Mouse (Mus musculus): ENCODE results near the gene Kremen2. TPM values are rescaled to one million over a fixed set of nuclear protein-coding genes. Genes with fewer than 3 reads are reported as not detected.

Kremen2 gene
- 0.74 and 0.90 TPM in 2 replicates for polyA plus RNA-seq (2014; fragmentation: Nextera tagmentation; extraction: Ambion mirVana)

DNA sequence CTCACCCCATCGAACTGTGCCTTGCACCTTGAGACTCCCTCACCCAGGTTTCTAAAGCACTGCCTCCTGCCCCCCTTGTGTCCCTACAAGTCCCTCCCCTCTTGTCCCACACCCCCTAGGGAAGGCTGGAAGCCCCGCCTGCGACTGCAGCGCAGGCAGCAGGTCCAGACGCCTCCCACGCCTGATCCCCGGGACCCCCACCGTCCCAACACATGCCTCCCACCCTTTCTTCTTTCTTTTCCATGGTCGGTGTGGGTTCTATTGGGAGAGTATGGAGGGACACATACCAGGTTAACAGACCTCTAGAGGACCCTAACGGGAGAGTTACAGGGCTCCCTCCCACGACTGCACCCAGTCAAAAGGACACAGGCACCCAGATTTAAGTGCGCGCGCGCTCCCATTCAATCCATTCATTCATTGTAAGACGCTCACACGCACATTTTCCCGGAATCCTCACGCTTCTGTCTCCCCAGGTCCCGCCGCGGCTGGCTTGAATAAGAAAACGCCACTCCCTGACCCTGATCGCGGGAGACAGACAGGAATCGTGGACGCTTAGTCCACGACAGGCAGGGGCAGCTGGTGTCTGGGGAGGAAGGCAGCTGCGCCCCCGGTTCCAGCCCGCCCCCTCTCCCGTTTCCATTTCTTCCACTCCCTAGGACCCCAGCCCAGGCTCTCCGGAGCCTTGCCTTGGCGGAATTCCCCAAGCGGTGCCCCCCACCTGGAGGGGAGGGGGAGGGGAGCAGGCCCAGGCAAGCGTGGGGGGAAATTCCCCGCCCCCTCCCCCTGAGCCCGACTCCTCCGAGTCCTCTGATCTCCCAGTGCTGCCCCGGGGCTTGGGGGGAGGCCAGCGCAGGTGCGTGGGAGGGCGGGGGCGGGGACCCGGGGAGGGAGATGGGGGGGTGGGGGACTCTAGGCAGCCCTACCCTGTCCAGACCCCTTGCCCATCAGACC is at the start of gene Kremen2:
Gene Kremen2, minus strand, starts transcription at position 533 of the 951 bp plus-strand sequence.
- Histone ChIP-seq H3K4me1 (replicated peaks; ENCODE audit: control insufficient read depth, insufficient read depth, low read length) (peaks cover 20% of the 10 kb centered on the region), H3K27me3 (ENCODE audit: control insufficient read depth, insufficient read depth, low read length) (peaks cover 69% of the 10 kb centered on the region), H3K9me3 (ENCODE audit: control insufficient read depth, low read length) (no peaks in the 10 kb centered on the region), H3K4me2 (replicated peaks) (peak within 1 kb of the TSS; percentile 65), H3K9ac (peak within 1 kb of the TSS; percentile 56), H3K36me3 (replicated peaks; ENCODE audit: control insufficient read depth, insufficient read depth) (no peaks in the 10 kb centered on the region), H3K4me3 (replicated peaks; ENCODE audit: low read length) (peak within 1 kb of the TSS; percentile 35), H3K27ac (no peak within 1 kb of the TSS)
- DNase-seq (ENCODE audit: low spot score) (peak; percentile 49), ATAC-seq (ENCODE audit: low FRiP score) (no peak)
- under 1% methylated on average over 35 of the region's 45 CpGs for WGBS

DNA sequence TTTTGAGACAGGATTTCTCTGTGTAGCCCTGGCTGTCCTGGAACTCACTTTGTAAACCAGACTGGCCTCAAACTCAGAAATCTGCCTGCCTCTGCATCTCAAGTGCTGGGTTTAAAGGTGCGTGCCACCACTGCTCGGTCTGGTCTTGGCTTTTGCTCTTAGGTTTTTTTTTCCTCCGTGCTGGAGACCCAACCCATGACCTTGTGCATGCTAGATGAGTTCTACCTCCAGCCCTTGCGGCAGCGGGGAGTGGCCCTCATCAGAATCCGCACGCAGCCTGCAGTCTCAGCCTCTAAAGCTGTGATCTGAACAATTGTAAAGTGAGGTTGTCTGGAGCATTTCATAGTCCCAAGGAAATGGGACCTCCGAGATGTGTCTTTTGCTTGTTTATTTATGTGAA is 49.7 kb upstream of the Kremen2 start:
- 94% methylated on average over 8 of the region's 8 CpGs for WGBS
- H3K27me3 ChIP-seq (ENCODE audit: control insufficient read depth, insufficient read depth, low read length): no peaks in the 10 kb centered on the region
- no peak overlapping the region for H3K9ac ChIP-seq
- no peak overlapping the region for H3K4me3 ChIP-seq (replicated peaks; ENCODE audit: low read length)
- no peak overlapping the region for H3K4me2 ChIP-seq (replicated peaks)
- H3K36me3 ChIP-seq (replicated peaks; ENCODE audit: control insufficient read depth, insufficient read depth): peaks cover 13% of the 10 kb centered on the region
- ATAC-seq (ENCODE audit: low FRiP score) (no peak), DNase-seq (ENCODE audit: low spot score) (no peak)
- H3K4me1 ChIP-seq (replicated peaks; ENCODE audit: control insufficient read depth, insufficient read depth, low read length): peaks cover 19% of the 10 kb centered on the region
- no peak overlapping the region for H3K27ac ChIP-seq
- no peaks in the 10 kb centered on the region for H3K9me3 ChIP-seq (ENCODE audit: control insufficient read depth, low read length)

DNA sequence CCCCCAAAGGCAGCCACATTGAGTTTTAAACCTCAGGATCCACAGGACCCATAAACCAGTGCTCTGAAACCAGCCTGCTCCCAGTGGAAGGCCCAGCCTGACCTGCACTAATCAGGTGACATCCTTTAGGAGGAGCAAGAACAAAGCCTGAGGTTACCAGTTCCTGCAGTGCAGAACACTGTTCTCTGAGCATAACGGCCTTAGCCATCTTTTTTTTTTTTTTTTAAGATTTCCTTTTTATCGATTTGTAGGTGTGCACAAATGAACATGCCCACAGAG is 45.4 kb upstream of the Kremen2 start:
- Histone ChIP-seq H3K9ac (peak overlapping the region; percentile 77), H3K36me3 (replicated peaks; ENCODE audit: control insufficient read depth, insufficient read depth) (no peaks in the 10 kb centered on the region), H3K9me3 (ENCODE audit: control insufficient read depth, low read length) (no peaks in the 10 kb centered on the region), H3K4me3 (replicated peaks; ENCODE audit: low read length) (peak overlapping the region; percentile 35), H3K4me2 (replicated peaks) (peak overlapping the region; percentile 77), H3K4me1 (replicated peaks; ENCODE audit: control insufficient read depth, insufficient read depth, low read length) (peaks cover 29% of the 10 kb centered on the region), H3K27me3 (ENCODE audit: control insufficient read depth, insufficient read depth, low read length) (no peaks in the 10 kb centered on the region), H3K27ac (peak overlapping the region; percentile 96)
- DNase-seq (ENCODE audit: low spot score) (peak; percentile 37), ATAC-seq (ENCODE audit: low FRiP score) (no peak)
- WGBS: 45% methylated on average over 2 of the region's 2 CpGs

DNA sequence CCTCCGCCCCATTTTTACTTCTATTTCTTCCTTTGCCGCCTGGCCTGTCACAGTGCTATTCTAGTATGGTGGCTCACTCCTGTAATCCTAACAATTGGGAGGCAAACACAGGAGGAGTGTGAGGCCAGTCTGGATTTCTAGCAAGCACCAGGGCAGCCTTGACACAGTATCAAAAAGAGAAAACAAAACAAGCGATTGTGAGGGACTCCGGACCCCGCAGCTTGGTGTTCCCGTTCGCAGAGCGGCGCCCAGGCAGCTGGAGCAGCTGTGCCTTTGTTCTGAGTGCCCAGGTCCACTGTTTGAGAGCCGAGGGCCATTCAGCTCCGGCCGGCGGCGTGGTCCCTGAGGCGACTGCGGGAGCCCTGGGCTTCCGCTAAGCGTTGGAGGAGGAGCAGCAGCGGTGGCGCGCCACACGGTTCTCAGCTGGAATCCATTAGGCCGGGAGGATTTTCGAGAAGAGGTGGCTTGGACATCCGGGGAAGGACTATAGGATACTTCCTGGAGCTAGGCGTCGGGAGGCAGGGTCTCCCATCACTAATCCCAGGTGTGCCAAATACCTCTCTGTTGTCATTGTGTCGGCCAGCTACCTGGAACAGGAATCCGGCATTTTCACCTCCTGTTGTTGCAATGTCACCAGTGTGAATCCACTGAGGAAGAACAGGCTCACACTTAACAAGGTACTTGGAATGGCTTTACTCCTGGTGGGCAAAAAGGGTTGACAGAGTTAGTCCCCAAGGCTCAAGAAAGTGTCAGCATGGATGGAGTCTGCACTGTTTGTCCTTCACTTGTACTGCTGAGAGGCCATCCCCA is 44.8 kb upstream of the Kremen2 start, which contains the start of gene Srrm2:
Gene Srrm2, plus strand, starts transcription at position 264 of the 810 bp plus-strand sequence.
- Histone ChIP-seq H3K4me2 (replicated peaks) (peak within 1 kb of the TSS; percentile 77), H3K4me1 (replicated peaks; ENCODE audit: control insufficient read depth, insufficient read depth, low read length) (peaks cover 31% of the 10 kb centered on the region), H3K27me3 (ENCODE audit: control insufficient read depth, insufficient read depth, low read length) (no peaks in the 10 kb centered on the region), H3K4me3 (replicated peaks; ENCODE audit: low read length) (peak within 1 kb of the TSS; percentile 35), H3K9me3 (ENCODE audit: control insufficient read depth, low read length) (no peaks in the 10 kb centered on the region), H3K27ac (peak within 1 kb of the TSS; percentile 96), H3K9ac (peak within 1 kb of the TSS; percentile 77), H3K36me3 (replicated peaks; ENCODE audit: control insufficient read depth, insufficient read depth) (no peaks in the 10 kb centered on the region)
- peak; percentile 25; the same call in 1 of the 2 replicates for ATAC-seq (ENCODE audit: low FRiP score)
- 2% methylated on average over 29 of the region's 29 CpGs for WGBS
- DNase-seq (ENCODE audit: low spot score): peak; percentile 61

DNA sequence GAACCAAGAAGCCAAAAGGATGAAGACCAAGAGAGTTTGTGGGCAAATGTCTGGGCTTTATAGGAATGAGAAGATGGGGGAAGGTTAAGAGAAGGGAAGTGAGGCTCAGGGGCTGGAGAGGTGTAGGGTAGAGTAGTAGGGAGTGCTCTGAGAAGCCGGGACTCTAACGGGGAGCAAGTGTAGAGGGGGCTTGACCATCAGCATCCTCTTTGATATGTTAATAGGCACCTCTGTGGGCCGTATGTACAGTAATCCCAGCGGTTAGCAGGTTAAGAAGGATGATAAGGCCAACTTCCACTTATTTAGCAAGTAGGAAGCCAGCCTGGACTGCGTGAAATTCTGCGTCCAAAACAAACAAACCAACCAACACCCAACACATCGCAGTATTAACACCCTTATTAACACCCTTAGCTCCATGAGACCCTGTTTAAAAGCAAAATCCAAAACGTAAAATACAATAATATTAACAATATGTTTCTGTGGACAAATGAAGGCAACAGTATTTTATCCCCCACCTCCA is 44.2 kb upstream of the Kremen2 start:
- no peak for ATAC-seq (ENCODE audit: low FRiP score)
- H3K4me2 ChIP-seq (replicated peaks): peak overlapping the region; percentile 77
- H3K36me3 ChIP-seq (replicated peaks; ENCODE audit: control insufficient read depth, insufficient read depth): no peaks in the 10 kb centered on the region
- peak overlapping the region; percentile 35 for H3K4me3 ChIP-seq (replicated peaks; ENCODE audit: low read length)
- peak overlapping the region; percentile 96 for H3K27ac ChIP-seq
- H3K9me3 ChIP-seq (ENCODE audit: control insufficient read depth, low read length): no peaks in the 10 kb centered on the region
- no peak for DNase-seq (ENCODE audit: low spot score)
- WGBS: 7% methylated on average over 8 of the region's 8 CpGs
- H3K27me3 ChIP-seq (ENCODE audit: control insufficient read depth, insufficient read depth, low read length): no peaks in the 10 kb centered on the region
- peak overlapping the region; percentile 77 for H3K9ac ChIP-seq
- H3K4me1 ChIP-seq (replicated peaks; ENCODE audit: control insufficient read depth, insufficient read depth, low read length): peaks cover 37% of the 10 kb centered on the region

DNA sequence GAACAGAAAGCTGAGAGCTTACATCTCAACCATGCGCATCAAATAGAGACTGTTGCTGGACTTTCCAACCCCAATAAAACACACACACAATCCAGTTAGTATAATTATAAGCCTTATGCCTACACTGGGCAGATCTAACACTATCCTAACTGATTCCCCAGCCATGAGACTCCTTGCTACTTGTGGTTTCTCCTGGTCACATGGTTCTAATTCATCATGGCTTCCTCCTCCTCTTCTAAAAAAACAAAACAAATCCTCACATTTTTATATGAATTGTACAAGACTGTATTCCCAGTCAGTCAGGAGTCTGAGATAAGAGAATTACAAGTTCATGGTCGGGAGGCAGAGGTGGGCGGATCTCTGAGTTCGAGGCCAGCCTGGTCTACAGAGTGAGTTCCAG is 43.3 kb upstream of the Kremen2 start:
- no peak overlapping the region for H3K4me2 ChIP-seq (replicated peaks)
- no peaks in the 10 kb centered on the region for H3K27me3 ChIP-seq (ENCODE audit: control insufficient read depth, insufficient read depth, low read length)
- no peaks in the 10 kb centered on the region for H3K36me3 ChIP-seq (replicated peaks; ENCODE audit: control insufficient read depth, insufficient read depth)
- WGBS: 92% methylated on average over 4 of the region's 4 CpGs
- DNase-seq (ENCODE audit: low spot score) (no peak), ATAC-seq (ENCODE audit: low FRiP score) (no peak)
- H3K27ac ChIP-seq: no peak overlapping the region
- H3K9ac ChIP-seq: no peak overlapping the region
- peaks cover 37% of the 10 kb centered on the region for H3K4me1 ChIP-seq (replicated peaks; ENCODE audit: control insufficient read depth, insufficient read depth, low read length)
- no peak overlapping the region for H3K4me3 ChIP-seq (replicated peaks; ENCODE audit: low read length)
- H3K9me3 ChIP-seq (ENCODE audit: control insufficient read depth, low read length): no peaks in the 10 kb centered on the region

DNA sequence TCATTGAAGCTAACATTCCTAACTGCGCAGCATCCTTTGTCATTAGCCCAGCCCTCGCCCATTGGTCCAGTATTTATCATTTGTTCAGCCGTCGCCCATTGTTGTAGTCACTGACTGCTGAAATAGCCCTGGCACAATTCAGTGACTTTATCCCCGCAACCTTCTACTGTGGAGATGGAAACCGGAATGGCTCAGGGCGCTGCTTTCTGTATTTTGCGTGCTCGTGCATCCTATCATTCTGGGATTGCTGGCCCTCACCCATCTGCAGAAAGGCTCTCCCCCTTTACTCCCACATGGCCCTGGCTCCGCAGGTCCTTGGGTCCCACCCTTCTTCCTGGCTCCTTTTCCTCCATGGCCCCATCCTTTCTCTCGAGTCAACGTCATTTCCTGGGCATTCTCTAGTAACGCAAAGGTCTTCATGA is 40.9 kb upstream of the Kremen2 start:
- peaks cover 30% of the 10 kb centered on the region for H3K4me1 ChIP-seq (replicated peaks; ENCODE audit: control insufficient read depth, insufficient read depth, low read length)
- H3K36me3 ChIP-seq (replicated peaks; ENCODE audit: control insufficient read depth, insufficient read depth): no peaks in the 10 kb centered on the region
- peak overlapping the region; percentile 90 for H3K9ac ChIP-seq
- H3K4me3 ChIP-seq (replicated peaks; ENCODE audit: low read length): peak overlapping the region; percentile 75
- peak overlapping the region; percentile 96 for H3K27ac ChIP-seq
- peak overlapping the region; percentile 84 for H3K4me2 ChIP-seq (replicated peaks)
- 8% methylated on average over 13 of the region's 13 CpGs for WGBS
- DNase-seq (ENCODE audit: low spot score) (peak; percentile 68), ATAC-seq (ENCODE audit: low FRiP score) (peak; percentile 58)
- no peaks in the 10 kb centered on the region for H3K27me3 ChIP-seq (ENCODE audit: control insufficient read depth, insufficient read depth, low read length)
- H3K9me3 ChIP-seq (ENCODE audit: control insufficient read depth, low read length): no peaks in the 10 kb centered on the region

DNA sequence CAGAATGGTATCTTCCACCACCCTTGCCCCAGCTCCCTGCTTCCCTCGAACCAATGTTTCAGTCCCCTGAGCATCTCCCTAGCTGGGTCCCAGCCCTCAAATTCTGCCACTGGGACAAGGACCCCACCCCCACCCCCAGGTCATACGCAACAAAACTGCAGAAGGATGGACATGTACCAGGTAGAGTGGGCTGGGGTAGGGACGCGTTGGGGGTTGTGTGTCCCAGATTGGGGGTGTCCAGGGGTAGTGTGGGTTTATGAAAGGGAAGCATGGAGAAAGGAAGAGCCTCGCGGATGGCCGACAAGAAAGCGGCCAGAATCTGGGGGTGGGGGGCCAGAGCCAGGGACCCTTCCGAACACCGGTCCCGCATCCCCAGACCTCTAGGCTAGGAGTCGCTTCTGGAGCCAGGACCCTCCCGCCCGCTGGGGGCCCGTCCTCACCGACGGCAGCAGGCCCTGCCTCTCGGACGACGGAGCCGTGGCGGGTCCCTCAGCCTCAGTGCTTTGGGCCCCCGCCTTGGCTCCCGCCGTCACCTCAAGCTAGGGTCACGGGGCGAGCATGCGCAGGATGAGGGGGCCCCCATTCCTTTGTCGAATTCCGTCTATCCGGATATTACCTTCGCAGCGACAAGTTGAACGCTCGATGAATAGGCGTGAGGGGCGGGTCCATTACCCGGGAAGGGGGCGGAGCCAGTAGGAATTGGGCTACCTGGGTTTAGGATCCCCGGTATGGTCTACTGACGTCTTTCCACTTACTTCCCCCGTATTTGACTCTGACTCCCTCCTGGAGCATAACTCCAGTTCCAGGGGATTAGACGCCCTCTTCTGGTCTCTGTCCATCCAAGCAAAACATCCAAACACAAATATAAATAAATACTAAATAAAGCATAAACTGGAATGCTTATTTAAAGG is 40.2 kb upstream of the Kremen2 start, which contains the start of gene Flywch2:
Gene Flywch2, minus strand, starts transcription at position 521 of the 911 bp plus-strand sequence.
- peak; percentile 90 for ATAC-seq (ENCODE audit: low FRiP score)
- Histone ChIP-seq H3K36me3 (replicated peaks; ENCODE audit: control insufficient read depth, insufficient read depth) (no peaks in the 10 kb centered on the region), H3K9me3 (ENCODE audit: control insufficient read depth, low read length) (no peaks in the 10 kb centered on the region), H3K9ac (peak within 1 kb of the TSS; percentile 90), H3K27ac (peak within 1 kb of the TSS; percentile 96), H3K4me2 (replicated peaks) (peak within 1 kb of the TSS; percentile 84), H3K27me3 (ENCODE audit: control insufficient read depth, insufficient read depth, low read length) (no peaks in the 10 kb centered on the region), H3K4me1 (replicated peaks; ENCODE audit: control insufficient read depth, insufficient read depth, low read length) (peaks cover 23% of the 10 kb centered on the region), H3K4me3 (replicated peaks; ENCODE audit: low read length) (peak within 1 kb of the TSS; percentile 75)
- 3% methylated on average over 43 of the region's 43 CpGs for WGBS
- DNase-seq (ENCODE audit: low spot score): peak; percentile 90

Measured in hindbrain, embryonic 14.5 days (tissue).